Mouse (Mus musculus) myocyte (in vitro differentiated cells): ENCODE data around the gene Dapk3.
A peak's percentile ranks its signal among the peaks of the same experiment; 100 is the strongest.

Source experiments
- CEBPB ChIP-seq: IDR thresholded peaks from 2 replicates; pipeline ENCODE4 v1.6.1; 2011; ENCODE audit warnings: mild to moderate bottlenecking, moderate library complexity; ENCODE audit not compliant: poor library complexity, insufficient read depth, severe bottlenecking
- MAX ChIP-seq: IDR thresholded peaks from one replicate; pipeline ENCODE4 v1.6.1; 2011; ENCODE audit warnings: low read depth, mild to moderate bottlenecking, control low read depth
- MYOD1 ChIP-seq, 3 experiments: IDR thresholded peaks; one replicate each; pipeline ENCODE4 v1.6.1; 2011; ENCODE audit warnings: control low read depth in 2 of 3, low read depth in 2 of 3, mild to moderate bottlenecking in 2 of 3, moderate library complexity in 1 of 3; ENCODE audit not compliant: insufficient read length in 2 of 3, control insufficient read depth in 1 of 3
- MYOG ChIP-seq, 3 experiments: IDR thresholded peaks; one replicate each; pipeline ENCODE4 v1.6.1; 2011; ENCODE audit warnings: control low read depth in 2 of 3, low read depth in 2 of 3, mild to moderate bottlenecking in 2 of 3; ENCODE audit not compliant: insufficient read length in 2 of 3, control insufficient read depth in 1 of 3, insufficient read depth in 1 of 3
- POLR2A ChIP-seq: IDR thresholded peaks from one replicate; pipeline ENCODE4 v1.6.1; 2011; ENCODE audit warnings: low read depth, mild to moderate bottlenecking, control low read depth, moderate library complexity; ENCODE audit not compliant: insufficient read length
- POLR2AphosphoS2 ChIP-seq: IDR thresholded peaks from one replicate; pipeline ENCODE4 v1.6.1; 2011; ENCODE audit warnings: low read depth, control low read depth; ENCODE audit not compliant: insufficient read length
- SRF ChIP-seq: IDR thresholded peaks from one replicate; pipeline ENCODE4 v1.6.1; 2011; ENCODE audit warnings: low read depth; ENCODE audit not compliant: control insufficient read depth, insufficient read length
- TCF12 ChIP-seq: IDR thresholded peaks from one replicate; pipeline ENCODE4 v1.6.1; 2011; ENCODE audit warnings: mild to moderate bottlenecking, control low read depth; ENCODE audit not compliant: poor library complexity, insufficient read depth, severe bottlenecking
- USF1 ChIP-seq: IDR thresholded peaks from one replicate; pipeline ENCODE4 v1.6.1; 2011; ENCODE audit warnings: low read depth, mild to moderate bottlenecking, control low read depth, moderate library complexity

GRCm38 (mm10) chr10:81165118-81165517, 17.7 kb upstream of the Dapk3 start:
- TF ChIP-seq TCF12 (no peak), MYOG (IDR thresholded peaks at IDR 0.05; ENCODE audit: control insufficient read depth in 1 of 3, insufficient read depth in 1 of 3, insufficient read length in 2 of 3, low read depth in 2 of 3) (peak; percentile 8 to 87 (median 80)), MAX (no peak), POLR2AphosphoS2 (no peak), POLR2A (no peak), CEBPB (no peak), SRF (no peak), USF1 (no peak), MYOD1 (IDR thresholded peaks at IDR 0.05; ENCODE audit: control insufficient read depth in 1 of 3, insufficient read length in 2 of 3, low read depth in 2 of 3) (peak in 2 of 3 experiments; percentile 64 to 74)
